Mouse (Mus musculus): ENCODE measurements around the gene Pigv. TPM values are rescaled to one million over a fixed set of nuclear protein-coding genes. Genes with fewer than 3 reads are reported as not detected.

The Pigv gene
- polyA plus RNA-seq, 1 experiment from 2014 or later, result 8.4 TPM

Small RNA genes lying within 50 kb of the gene (microRNA-seq; reads per million reads assigned to microRNA genes)
- gene Mir7227 (ENCODE audit: borderline number of aligned reads), result not detected

Other genes starting within 250 kb of the Pigv start
- gene Tent5b, start 192.5 kb downstream of the Pigv start, polyA plus RNA-seq (2014; fragmentation: Nextera tagmentation; extraction: Ambion mirVana), result 1.4 and 2.8 TPM in 2 replicates
- gene Trnp1, start 174.1 kb downstream of the Pigv start, polyA plus RNA-seq (2014; fragmentation: Nextera tagmentation; extraction: Ambion mirVana), result 9.0 TPM in 2 replicates
- gene Kdf1, start 153.7 kb downstream of the Pigv start, polyA plus RNA-seq (2014; fragmentation: Nextera tagmentation; extraction: Ambion mirVana), result 11.6 and 12.6 TPM in 2 replicates
- gene Nudc, start 126.7 kb downstream of the Pigv start, polyA plus RNA-seq (2014; fragmentation: Nextera tagmentation; extraction: Ambion mirVana), result 191 and 199 TPM in 2 replicates
- not detected in 2 replicates for gene Nr0b2, start 119.3 kb downstream of the Pigv start, polyA plus RNA-seq (2014; fragmentation: Nextera tagmentation; extraction: Ambion mirVana)
- 6.3 and 8.3 TPM in 2 replicates for gene Gpatch3, start 97.9 kb downstream of the Pigv start, polyA plus RNA-seq (2014; fragmentation: Nextera tagmentation; extraction: Ambion mirVana)
- 17.3 and 18.8 TPM in 2 replicates for gene Gpn2, start 88.3 kb downstream of the Pigv start, polyA plus RNA-seq (2014; fragmentation: Nextera tagmentation; extraction: Ambion mirVana)
- 129 and 135 TPM in 2 replicates for gene Sfn, start 70.5 kb downstream of the Pigv start, polyA plus RNA-seq (2014; fragmentation: Nextera tagmentation; extraction: Ambion mirVana)
- 2.1 and 3.7 TPM in 2 replicates for gene Zdhhc18, start 22.5 kb downstream of the Pigv start, polyA plus RNA-seq (2014; fragmentation: Nextera tagmentation; extraction: Ambion mirVana)
- gene Arid1a, start 84.1 kb upstream of the Pigv start, polyA plus RNA-seq (2014; fragmentation: Nextera tagmentation; extraction: Ambion mirVana), result 29.1 and 29.6 TPM in 2 replicates
- gene Rps6ka1, start 215.2 kb upstream of the Pigv start, polyA plus RNA-seq (2014; fragmentation: Nextera tagmentation; extraction: Ambion mirVana), result 27.3 and 29.9 TPM in 2 replicates